Mouse (Mus musculus): ENCODE measurements at regions not wholly inside any gene's neighbourhood (a gene's known extent, or its start where the extent isn't known, plus 50 kb on each side); places are given as distances from the start of the nearest gene placed in this dataset.

DNA sequence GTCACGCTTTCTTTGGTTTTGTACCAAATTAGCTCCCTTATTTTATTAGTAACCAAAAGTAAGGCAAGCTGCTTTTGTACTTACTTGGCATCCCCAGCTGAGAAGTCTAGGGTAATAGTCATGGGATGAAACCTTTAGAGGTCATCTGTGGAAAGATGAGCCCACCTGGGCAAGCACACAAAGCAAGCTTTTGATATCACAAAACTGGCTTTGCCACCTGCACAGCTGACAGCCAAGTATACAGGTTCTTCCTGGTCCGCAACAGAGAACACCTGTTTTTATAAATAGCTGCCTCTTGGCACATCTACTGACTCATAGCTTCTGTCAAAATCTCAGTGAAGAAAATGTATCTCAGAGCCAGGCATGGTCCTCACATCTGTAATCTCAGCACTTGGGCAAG, 197.2 kb downstream of the Arl4a start:
- DNase-seq = no peak
- intact Hi-C loops (cut with DNase I) = no loop called here

DNA sequence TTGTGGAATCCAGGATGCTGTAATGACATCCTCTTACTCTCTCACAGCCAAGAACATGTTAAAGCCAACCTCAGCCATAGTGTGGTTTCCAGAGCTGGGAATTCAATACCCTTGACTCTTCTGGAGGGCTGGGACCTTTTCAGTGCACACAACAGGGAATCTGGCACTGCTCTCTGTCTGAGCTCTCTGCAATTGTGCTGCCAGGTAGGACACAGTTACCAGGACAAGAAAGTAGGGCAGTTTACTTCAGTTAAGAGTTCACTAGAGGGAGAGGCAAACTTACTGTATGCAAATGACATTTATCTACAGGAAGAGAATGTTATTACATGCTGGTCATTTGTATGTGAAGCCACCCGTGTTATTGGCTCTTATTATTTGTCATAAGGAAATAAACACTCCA, 197.6 kb downstream of the Arl4a start:
- no peak for DNase-seq
- intact Hi-C loops (cut with DNase I) = no loop called here

DNA sequence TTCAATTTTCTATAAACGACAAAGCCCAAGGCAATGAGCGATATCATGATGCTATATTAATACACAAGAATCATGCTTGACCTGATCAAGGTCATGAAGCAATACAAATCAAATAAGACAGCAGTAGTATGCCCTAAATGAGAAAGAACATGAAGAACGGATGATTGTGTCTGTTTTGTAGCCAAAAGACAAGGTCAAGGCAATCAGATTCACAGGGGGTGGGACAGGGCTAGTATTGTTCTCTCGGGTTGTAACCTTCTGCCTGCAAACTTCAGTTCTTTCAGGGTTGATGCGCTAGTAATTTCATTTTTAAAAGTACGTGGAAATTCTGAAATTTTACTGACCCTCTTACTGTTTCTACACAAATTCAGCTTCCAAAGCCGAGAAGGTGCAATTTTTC, 206.7 kb downstream of the Arl4a start:
- intact Hi-C loops (cut with DNase I) = no loop called here
- no peak for DNase-seq

DNA sequence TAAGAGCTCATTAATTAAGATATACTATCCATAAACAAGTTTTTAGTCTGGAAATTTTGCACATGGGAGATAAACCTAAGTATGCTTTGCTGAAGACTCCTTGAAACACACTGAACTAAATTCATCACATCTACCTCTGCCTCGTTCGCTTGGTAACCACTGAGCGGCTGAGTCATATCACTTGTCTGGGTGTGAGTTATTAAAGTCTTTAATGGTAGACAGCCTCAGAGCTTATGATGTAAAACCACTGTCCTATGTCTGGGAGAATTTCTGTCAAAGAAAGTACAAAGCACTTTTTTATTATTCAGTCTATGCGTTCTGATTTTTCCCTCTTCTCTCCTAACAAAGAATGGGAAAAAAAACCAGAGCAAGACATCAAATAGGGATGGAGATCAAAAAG, 207.3 kb downstream of the Arl4a start:
- DNase-seq = no peak
- intact Hi-C loops (cut with DNase I) = no loop called here

DNA sequence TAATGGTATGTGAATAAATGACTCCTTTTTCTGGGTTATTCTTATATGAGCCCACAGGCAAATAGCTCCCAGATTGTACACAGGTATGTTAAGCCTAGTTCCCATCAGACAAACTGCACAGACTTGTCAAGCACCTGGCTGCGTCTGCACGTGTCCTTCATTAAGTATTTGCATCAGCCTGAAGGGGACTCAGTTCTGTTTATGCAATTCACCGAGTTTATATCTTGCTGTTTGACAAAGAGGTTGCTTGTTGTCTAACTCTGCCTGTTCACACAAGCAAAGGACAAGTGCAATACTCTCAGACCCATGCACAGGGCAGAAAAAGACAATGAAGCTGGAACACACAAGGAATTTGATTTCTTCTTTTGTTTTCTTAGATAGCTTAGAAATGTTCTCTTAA, 215.2 kb downstream of the Arl4a start:
- intact Hi-C loops (cut with DNase I) = no loop called here

DNA sequence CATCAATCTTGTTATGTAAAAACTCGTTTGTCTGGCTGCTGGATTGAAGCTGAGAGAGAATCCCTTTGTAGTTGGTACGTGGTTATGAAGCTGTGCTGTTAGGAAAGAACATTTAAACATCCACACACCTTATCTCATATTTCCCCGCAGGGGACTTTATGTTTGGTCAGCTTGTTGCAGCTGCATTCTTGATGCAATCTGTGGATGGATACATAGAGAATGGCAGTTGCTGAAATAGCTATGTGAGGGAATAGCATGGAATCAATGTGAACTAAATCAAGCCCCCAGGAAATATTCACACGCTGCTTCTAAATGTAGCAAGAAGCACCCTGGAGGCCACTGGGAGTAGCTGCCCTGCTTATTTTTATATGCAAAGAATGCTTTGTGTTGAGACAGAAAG, 236.3 kb downstream of the Arl4a start:
- intact Hi-C loops (cut with DNase I) = no loop called here
- DNase-seq = no peak

More for the DNA sequence above, 215.2 kb downstream of the Arl4a start:
- DNase-seq = no peak

DNA sequence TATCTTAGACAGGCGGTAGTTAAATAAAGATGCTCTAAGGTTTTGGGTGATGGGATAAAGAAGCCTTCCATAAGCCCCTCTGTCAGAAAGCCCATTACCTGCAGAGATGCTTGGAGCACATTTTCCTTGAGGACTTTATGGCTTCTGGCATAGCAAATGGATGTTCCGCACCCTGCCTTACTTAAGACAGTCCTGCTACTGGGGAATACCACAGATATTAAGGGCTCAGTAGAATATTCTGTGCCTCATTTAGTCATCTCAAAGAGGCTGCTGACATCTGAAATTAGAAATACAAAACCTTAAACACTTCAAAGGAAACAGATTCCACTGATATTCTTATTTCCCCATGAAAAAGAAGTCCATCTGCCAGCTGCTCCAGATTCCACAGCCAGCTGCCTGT, 240.0 kb downstream of the Arl4a start:
- no peak for DNase-seq
- intact Hi-C loops (cut with DNase I) = no loop called here

DNA sequence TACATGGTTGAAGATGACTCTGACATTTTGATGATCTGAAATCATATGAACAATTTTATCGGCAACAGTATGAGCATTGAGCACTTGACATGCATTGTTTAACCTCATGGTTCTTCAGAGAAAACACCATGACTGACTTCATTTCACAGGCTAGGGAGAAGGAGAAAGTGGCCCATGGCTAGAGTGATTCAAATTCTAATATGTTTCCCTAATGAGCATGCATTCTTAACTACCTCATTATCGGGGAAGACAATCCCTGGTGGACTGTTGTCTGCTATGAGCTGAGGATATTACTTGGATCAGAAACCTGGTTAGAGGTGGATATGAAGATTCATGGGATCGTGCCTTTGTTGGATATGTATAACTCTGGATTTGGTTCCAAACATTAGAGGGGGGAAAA, 240.9 kb downstream of the Arl4a start:
- no peak for DNase-seq
- intact Hi-C loops (cut with DNase I) = no loop called here

DNA sequence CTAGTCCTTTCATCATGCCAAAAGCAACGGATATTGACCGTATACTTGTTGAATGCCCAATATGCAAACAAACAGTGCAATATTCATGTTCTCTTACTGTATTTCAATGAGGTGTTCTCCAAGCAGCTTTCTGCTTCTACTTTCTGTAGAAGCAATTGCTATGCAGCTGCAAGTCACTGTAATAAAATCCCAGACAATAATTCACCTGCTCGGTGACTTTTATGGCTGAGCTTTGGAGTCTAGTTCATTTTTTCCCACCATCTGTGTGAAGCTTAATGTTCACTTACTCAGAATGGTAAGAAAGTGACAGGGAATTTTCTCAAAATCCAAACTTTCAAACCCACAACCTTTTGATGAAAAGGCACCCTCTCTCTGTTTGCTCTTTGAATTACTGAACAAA, 252.8 kb downstream of the Arl4a start:
- no peak for DNase-seq
- intact Hi-C loops (cut with DNase I) = no loop called here

DNA sequence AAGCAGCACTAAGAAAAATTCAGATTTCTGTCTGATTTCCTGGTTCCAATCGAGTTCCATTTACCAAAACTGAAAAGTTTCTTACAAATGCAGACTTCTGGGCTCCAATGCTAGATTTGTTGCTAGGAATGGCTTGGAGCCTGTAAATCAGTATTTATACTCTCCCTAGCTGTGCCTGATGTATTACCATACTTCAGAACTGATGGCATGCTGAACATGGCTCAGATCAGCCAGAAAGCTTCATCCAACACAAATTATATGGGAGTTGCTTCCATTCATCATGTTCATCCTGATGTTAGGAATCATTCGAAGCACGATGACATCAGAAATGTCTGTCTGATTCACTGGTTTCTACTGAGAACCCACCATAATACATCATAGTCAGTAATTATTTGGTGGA, 253.3 kb downstream of the Arl4a start:
- no peak for DNase-seq
- intact Hi-C loops (cut with DNase I) = no loop called here

DNA sequence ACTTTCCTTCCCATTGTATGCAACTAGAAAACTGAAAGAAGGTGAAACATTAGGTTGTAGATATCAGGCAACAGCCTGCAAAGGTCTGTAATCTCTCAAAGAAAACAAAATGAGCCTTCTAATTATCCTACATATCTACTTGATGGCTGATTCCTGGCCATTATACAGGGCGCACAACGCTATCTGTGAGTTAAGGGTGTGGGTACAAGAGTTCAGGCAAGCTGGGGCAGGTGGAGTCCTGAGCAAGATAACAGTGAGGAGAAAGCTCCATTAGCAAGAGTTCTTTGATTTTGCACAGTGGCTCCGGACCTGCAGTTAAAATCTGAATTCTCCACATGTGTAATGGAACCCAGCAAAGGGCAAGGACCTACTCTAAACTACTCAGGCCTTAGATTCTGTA, 261.7 kb downstream of the Arl4a start:
- intact Hi-C loops (cut with DNase I) = no loop called here

DNA sequence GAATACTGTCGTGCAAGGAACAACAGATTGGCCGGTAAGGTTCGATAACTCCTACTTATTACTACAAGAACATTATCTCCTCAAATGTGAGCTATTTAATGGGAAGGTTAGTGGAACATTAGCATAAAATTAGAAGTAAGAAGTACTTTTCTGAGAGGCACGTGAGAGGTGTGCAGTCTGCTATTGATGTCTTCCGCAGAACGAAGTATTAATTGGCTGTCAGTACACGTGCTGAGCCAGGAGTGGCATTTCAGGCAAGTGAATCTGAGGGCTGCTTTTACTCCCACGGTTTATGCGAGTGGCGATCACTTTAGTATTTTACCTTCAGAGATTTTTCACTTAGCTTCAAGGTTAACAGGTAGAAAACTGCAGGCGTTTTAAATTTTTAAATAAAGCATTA, 270.8 kb downstream of the Arl4a start:
- intact Hi-C loops (cut with DNase I) = no loop called here

More for the DNA sequence above, 261.7 kb downstream of the Arl4a start:
- DNase-seq = no peak

DNA sequence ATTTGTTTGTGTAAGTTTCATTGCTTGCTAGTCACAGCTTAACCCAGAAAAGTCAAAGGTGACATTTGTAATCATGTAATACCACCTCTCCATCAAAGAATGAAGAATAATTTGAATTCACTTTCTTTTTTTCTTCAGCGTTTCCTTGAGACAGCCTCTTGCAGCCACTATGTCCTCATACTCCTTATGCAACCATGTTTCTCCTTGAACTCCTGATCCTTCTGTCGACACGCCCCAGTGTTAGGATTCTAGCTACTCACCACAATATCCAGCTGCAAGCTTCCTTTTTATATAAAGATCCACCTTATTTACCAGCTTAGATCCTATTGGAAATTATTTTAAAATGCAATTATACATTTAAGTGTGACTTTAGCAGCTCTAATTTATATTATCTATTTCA, 274.3 kb downstream of the Arl4a start:
- intact Hi-C loops (cut with DNase I) = no loop called here
- DNase-seq = no peak

More for the DNA sequence above, 270.8 kb downstream of the Arl4a start:
- DNase-seq = no peak

DNA sequence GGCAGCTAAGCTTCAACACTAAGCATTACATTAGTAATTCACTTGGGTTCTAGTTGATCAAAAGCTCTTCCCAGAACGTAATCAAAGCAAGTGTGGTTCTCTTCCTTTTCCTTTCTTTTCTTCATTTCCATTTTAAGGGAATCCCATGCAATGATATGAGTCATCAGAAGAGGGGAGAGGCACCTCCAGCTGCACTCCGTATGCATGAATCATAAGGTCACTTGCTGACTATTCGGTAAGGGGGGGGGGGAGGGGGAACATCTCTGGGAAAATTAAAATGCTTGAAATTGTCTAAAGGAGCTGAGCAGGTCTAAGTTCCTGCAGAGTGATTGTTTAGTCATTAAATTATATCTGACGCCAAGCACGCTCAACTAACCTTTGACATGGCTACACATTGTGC, 275.9 kb downstream of the Arl4a start:
- intact Hi-C loops (cut with DNase I) = no loop called here
- DNase-seq = no peak

DNA sequence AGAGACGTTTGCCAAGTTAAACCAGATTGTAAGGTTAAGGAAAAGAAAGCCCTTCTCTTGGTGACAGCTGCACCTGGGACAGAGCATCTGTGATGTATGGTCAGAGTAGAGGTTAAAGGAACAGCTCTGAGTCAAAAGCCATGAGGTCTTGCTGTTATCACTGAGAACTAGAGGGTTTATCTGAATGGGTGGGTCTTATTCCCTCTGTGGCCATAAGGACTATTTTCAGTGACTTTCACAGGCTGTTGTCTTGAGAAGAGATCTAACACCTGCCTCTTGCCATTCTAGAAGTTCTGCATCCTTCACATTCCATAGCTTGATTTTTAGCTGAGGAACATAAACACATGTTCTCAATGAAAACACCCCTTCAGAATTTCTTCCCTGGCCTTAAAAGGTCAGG, 276.5 kb downstream of the Arl4a start:
- intact Hi-C loops (cut with DNase I) = no loop called here
- no peak for DNase-seq

DNA sequence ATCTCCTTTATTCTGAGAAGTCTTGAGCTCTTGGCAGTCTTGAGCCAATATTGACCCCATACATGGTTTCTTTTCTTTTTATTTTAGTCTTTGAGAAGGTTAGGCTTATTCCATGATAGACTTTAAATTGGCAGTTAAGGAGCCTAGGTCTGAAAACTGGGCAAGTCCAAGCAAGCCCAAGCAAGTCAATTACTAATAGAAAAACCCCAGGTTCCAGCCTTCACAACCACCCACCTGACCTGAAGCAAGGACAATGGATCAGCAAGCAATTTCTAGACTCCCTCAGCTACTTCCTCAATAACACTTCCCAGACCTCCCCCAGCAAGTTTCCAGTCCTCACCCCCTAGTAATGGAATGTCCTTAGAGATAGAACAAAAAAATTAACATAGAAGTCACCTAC, 279.9 kb downstream of the Arl4a start:
- intact Hi-C loops (cut with DNase I) = no loop called here

DNA sequence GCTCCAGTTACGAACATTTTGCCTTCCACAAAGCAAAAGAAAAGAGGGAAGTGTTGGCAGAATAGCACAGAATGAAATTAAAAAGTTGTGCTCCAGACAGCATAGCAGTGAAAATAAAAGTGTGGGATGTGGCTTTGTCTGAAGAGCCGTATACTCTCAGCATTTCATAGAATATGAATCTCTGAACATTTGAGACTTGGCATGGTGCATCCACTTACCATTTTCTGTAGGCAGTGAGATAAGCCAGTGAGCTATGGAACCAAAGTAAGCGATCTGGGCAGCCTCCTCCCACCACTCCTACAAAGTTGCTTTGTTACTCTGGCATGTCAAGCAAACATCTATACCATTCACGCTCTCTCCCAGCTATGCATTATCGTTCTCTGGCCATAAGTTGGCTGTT, 286.0 kb downstream of the Arl4a start:
- intact Hi-C loops (cut with DNase I) = no loop called here
- no peak for DNase-seq

More for the DNA sequence above, 279.9 kb downstream of the Arl4a start:
- no peak for DNase-seq

DNA sequence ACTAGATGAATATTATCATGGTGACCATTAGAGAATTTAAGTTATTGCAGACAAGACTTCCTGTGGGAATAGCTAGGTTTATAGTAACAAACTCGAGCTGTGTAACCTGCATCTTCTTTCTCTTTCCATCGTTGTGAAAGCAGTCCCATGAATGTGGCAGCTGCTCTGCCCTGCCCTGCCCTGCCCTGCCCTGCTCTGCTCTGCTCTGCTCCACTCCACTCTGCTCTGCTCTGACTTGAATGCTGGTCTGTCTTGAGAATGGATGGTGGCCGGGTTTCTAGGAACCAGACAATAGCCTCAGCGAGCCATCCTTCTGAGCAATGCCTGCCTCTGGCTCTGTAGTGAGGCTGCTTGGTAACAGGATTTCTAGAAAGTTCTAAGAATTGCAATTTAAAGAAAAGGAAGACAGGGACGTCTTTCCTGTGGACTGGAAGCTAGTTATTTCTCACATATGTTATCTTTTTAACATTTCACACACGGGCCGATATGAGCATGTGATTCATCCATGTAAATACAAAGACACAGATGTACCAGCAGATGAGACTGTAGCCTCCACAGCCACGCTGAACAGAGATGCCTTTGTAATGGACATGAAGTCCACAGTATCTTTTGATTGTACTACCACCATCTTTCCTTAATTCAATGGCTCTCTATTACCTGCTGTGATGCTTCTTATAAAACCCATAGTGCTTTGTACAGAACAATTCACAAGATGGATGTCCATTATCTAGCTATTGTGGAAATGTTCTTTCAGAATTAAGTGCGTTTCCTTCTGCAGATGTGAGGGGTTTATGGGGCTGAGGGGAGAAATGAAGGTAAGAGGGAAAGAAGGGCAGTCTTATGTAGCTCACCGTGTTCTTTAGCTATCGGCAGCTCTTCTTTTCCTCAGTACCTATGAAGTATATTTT, 295.4 kb downstream of the Arl4a start:
- DNase-seq = no peak
- intact Hi-C loops (cut with DNase I) = loop anchor here (5.0 kb wide), 1 partner anchor 295 kb away; the partner anchor contains the start of gene Arl4a

DNA sequence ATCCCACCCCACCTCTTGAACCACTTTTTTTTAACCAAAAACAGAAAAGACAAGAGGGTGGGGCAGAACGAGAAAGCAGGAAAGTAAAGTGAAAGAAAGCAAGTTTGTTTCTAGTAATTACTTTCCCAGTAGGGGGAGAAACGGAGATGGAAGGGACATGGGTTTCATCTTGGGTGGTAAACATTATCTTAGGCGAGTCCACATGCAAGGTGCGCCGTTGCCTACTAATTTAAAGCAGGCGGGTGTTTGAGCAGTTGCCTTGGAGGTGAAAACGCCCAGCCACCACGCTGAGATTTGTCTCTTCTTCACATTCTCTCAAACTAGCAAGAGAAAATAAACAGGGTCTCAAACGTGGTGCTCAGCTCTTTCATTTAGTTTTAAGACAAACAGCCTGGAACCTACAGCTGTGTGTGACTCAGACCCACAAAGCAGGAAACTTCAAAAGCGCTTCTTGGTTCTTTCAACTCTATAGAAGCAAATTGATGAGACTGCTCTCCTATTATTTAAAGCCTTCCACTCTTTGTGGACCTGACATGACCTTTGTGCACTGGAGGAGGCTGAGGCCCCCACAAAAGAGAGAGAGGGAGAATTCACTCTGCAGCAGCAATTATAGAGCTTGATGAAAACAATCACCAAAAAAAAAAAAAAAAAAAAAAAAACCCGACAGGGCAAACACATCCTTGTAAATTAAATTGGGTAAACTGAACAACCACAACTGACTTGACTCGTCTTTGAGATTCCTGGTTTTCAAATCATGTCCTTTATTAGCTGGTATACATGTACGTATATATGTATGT, 296.6 kb downstream of the Arl4a start:
- no peak for DNase-seq
- intact Hi-C loops (cut with DNase I) = loop anchor here (5.0 kb wide), 1 partner anchor 296 kb away; the partner anchor contains the start of gene Arl4a

DNA sequence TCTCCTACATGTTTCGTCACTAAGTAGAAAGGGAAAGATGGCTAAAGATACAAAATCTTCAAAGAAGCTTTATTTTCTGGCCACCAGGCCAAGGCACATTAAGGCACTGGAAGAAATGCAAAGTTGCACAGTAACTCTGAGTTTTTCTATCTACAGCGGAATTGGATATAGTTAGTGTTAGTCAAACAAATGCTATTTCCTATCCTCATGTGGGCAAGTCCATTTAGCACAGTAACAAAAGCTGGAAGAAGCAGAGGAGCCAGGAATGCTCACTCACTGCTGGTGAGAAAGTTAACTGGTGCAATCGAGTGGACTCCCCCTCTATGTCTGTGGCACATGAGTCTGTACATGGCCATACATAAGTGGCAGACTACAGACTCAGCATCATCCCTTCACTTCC, 300.9 kb downstream of the Arl4a start:
- no peak for DNase-seq
- intact Hi-C loops (cut with DNase I) = no loop called here

DNA sequence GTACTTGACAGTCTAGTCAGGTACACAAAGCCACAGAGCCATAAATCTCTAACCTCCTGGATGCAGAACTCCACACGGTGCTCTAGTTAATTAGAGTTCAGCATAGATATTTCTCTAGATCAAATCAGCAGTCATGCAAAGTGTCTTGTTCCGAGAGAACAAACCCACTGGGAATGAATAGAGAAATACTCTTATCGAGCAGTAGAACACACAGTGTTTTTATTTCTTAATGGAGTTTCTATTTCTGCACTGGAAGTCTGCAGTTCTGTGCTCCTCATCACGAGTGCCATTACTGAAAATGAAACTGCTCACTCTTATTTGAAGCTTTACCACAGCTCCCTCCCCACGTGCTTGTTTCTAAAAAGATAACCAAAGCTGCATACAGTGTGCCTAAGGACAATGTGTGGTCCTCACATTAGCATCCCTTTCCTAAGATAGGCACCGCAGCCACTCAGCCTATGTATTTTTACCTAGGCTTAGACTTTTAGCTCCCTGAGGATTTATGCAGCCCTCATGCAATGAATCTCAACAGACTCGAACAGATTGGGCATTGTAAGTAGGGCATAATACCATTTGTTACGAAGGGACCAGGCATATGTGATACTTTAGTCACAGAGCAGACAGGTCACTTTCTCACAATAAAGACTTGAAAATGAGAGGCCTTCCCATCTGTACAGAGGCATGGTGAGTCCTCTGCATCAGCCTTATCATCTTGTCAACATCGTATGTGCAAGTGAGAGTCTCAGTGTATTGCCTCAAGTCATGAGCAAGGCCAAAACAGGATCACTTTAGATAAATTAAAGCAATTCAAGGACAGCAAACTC, 301.5 kb downstream of the Arl4a start:
- intact Hi-C loops (cut with DNase I) = no loop called here
- no peak for DNase-seq

Data from heart, postnatal 10 days (tissue).